Mouse (Mus musculus): ENCODE data around the gene Dtnb. TPM values are rescaled to one million over a fixed set of nuclear protein-coding genes. Genes with fewer than 3 reads are reported as not detected.

The Dtnb gene
- polyA plus RNA-seq, 1 experiment from 2014 or later, result 36.3 TPM

- H3K9me3 ChIP-seq (replicated peaks; ENCODE audit: low read length), result no peaks in the 10 kb centered on the region
- H3K27me3 ChIP-seq (ENCODE audit: insufficient read depth, low read length), result no peaks in the 10 kb centered on the region
- no peaks in the 10 kb centered on the region for H3K4me1 ChIP-seq (replicated peaks; ENCODE audit: insufficient read depth, low read length)
- ATAC-seq (replicated peaks; ENCODE audit: low FRiP score, low read depth) (peak; percentile 82), DNase-seq (ENCODE audit: low spot score) (peak; percentile 54)
- peak overlapping the region; percentile 23; the same call in 1 of the 2 replicates for H3K4me2 ChIP-seq (ENCODE audit: low read length)
- H3K4me3 ChIP-seq (replicated peaks; ENCODE audit: low read depth, low read length), result no peak overlapping the region
- peak; percentile 59 for TF ChIP-seq CTCF (IDR thresholded peaks at IDR 0.05; ENCODE audit: low read depth)
- H3K27ac ChIP-seq, result no peak overlapping the region
- H3K9ac ChIP-seq (ENCODE audit: low read depth, low read length), result no peak overlapping the region
- no peaks in the 10 kb centered on the region for H3K36me3 ChIP-seq (ENCODE audit: insufficient read depth, low read length)
- 13% methylated on average over 13 of the region's 13 CpGs for WGBS
Observed at GRCm38 (mm10) chr12:3550280-3550679, 21.9 kb upstream of the Dtnb start.

GRCm38 (mm10) chr12:3557414-3558319 is 14.5 kb upstream of the Dtnb start:
- Histone ChIP-seq H3K36me3 (ENCODE audit: insufficient read depth, low read length) (no peaks in the 10 kb centered on the region), H3K27me3 (ENCODE audit: insufficient read depth, low read length) (no peaks in the 10 kb centered on the region), H3K4me3 (replicated peaks; ENCODE audit: low read depth, low read length) (no peak overlapping the region), H3K9me3 (replicated peaks; ENCODE audit: low read length) (no peaks in the 10 kb centered on the region), H3K27ac (no peak overlapping the region), H3K4me2 (ENCODE audit: low read length) (no peak overlapping the region), H3K9ac (ENCODE audit: low read depth, low read length) (no peak overlapping the region), H3K4me1 (replicated peaks; ENCODE audit: insufficient read depth, low read length) (no peaks in the 10 kb centered on the region)
- no peak for TF ChIP-seq CTCF (IDR thresholded peaks at IDR 0.05; ENCODE audit: low read depth)
- ATAC-seq (replicated peaks; ENCODE audit: low FRiP score, low read depth) (peak; percentile 60; the same call in 1 of the 2 replicates), DNase-seq (ENCODE audit: low spot score) (no peak)
- WGBS, result 37% methylated on average over 9 of the region's 9 CpGs

GRCm38 (mm10) chr12:3560596-3560995 is 11.6 kb upstream of the Dtnb start:
- DNase-seq (ENCODE audit: low spot score) (peak; percentile 89), ATAC-seq (replicated peaks; ENCODE audit: low FRiP score, low read depth) (peak; percentile 79)
- Histone ChIP-seq H3K4me2 (ENCODE audit: low read length) (no peak overlapping the region), H3K36me3 (ENCODE audit: insufficient read depth, low read length) (no peaks in the 10 kb centered on the region), H3K27ac (no peak overlapping the region), H3K4me3 (replicated peaks; ENCODE audit: low read depth, low read length) (no peak overlapping the region), H3K4me1 (replicated peaks; ENCODE audit: insufficient read depth, low read length) (no peaks in the 10 kb centered on the region), H3K9ac (ENCODE audit: low read depth, low read length) (no peak overlapping the region), H3K27me3 (ENCODE audit: insufficient read depth, low read length) (no peaks in the 10 kb centered on the region), H3K9me3 (replicated peaks; ENCODE audit: low read length) (no peaks in the 10 kb centered on the region)
- TF ChIP-seq CTCF (IDR thresholded peaks at IDR 0.05; ENCODE audit: low read depth), result peak; percentile 78
- WGBS, result 19% methylated on average over 1 of the region's 1 CpGs

- no peak for DNase-seq (ENCODE audit: low spot score)
Observed at GRCm38 (mm10) chr12:3561032-3561431, 11.1 kb upstream of the Dtnb start.

GRCm38 (mm10) chr12:3562806-3563205 is 9.4 kb upstream of the Dtnb start:
- 94% methylated on average over 10 of the region's 10 CpGs for WGBS
- H3K27ac ChIP-seq, result no peak overlapping the region
- H3K9ac ChIP-seq (ENCODE audit: low read depth, low read length), result no peak overlapping the region
- no peak overlapping the region for H3K4me3 ChIP-seq (replicated peaks; ENCODE audit: low read depth, low read length)
- no peaks in the 10 kb centered on the region for H3K36me3 ChIP-seq (ENCODE audit: insufficient read depth, low read length)
- no peak overlapping the region for H3K4me2 ChIP-seq (ENCODE audit: low read length)
- no peaks in the 10 kb centered on the region for H3K4me1 ChIP-seq (replicated peaks; ENCODE audit: insufficient read depth, low read length)
- no peak for TF ChIP-seq CTCF (IDR thresholded peaks at IDR 0.05; ENCODE audit: low read depth)
- DNase-seq (ENCODE audit: low spot score), result no peak
- H3K9me3 ChIP-seq (replicated peaks; ENCODE audit: low read length), result no peaks in the 10 kb centered on the region
- no peak for ATAC-seq (replicated peaks; ENCODE audit: low FRiP score, low read depth)
- no peaks in the 10 kb centered on the region for H3K27me3 ChIP-seq (ENCODE audit: insufficient read depth, low read length)

More at GRCm38 (mm10) chr12:3561032-3561431, 11.1 kb upstream of the Dtnb start:
- no peak overlapping the region for H3K9ac ChIP-seq (ENCODE audit: low read depth, low read length)
- no peak for ATAC-seq (replicated peaks; ENCODE audit: low FRiP score, low read depth)
- no peak overlapping the region for H3K4me2 ChIP-seq (ENCODE audit: low read length)
- H3K27me3 ChIP-seq (ENCODE audit: insufficient read depth, low read length), result no peaks in the 10 kb centered on the region
- no peaks in the 10 kb centered on the region for H3K9me3 ChIP-seq (replicated peaks; ENCODE audit: low read length)
- H3K36me3 ChIP-seq (ENCODE audit: insufficient read depth, low read length), result no peaks in the 10 kb centered on the region
- no peak for TF ChIP-seq CTCF (IDR thresholded peaks at IDR 0.05; ENCODE audit: low read depth)
- no peaks in the 10 kb centered on the region for H3K4me1 ChIP-seq (replicated peaks; ENCODE audit: insufficient read depth, low read length)
- 85% methylated on average over 6 of the region's 6 CpGs for WGBS
- H3K4me3 ChIP-seq (replicated peaks; ENCODE audit: low read depth, low read length), result no peak overlapping the region
- H3K27ac ChIP-seq, result no peak overlapping the region

- no peak for DNase-seq (ENCODE audit: low spot score)
- no peak for TF ChIP-seq CTCF (IDR thresholded peaks at IDR 0.05; ENCODE audit: low read depth)
Observed at GRCm38 (mm10) chr12:3563659-3564058, 8.5 kb upstream of the Dtnb start.

More at GRCm38 (mm10) chr12:3563659-3564058, 8.5 kb upstream of the Dtnb start:
- no peak overlapping the region for H3K4me2 ChIP-seq (ENCODE audit: low read length)
- H3K9me3 ChIP-seq (replicated peaks; ENCODE audit: low read length), result no peaks in the 10 kb centered on the region
- no peak for ATAC-seq (replicated peaks; ENCODE audit: low FRiP score, low read depth)
- H3K4me3 ChIP-seq (replicated peaks; ENCODE audit: low read depth, low read length), result no peak overlapping the region
- no peak overlapping the region for H3K27ac ChIP-seq
- WGBS, result 89% methylated on average over 4 of the region's 4 CpGs
- no peak overlapping the region for H3K9ac ChIP-seq (ENCODE audit: low read depth, low read length)
- H3K36me3 ChIP-seq (ENCODE audit: insufficient read depth, low read length), result no peaks in the 10 kb centered on the region
- no peaks in the 10 kb centered on the region for H3K27me3 ChIP-seq (ENCODE audit: insufficient read depth, low read length)
- H3K4me1 ChIP-seq (replicated peaks; ENCODE audit: insufficient read depth, low read length), result no peaks in the 10 kb centered on the region

Data from kidney, postnatal 0 days (tissue).